In the genomic region with DNA sequence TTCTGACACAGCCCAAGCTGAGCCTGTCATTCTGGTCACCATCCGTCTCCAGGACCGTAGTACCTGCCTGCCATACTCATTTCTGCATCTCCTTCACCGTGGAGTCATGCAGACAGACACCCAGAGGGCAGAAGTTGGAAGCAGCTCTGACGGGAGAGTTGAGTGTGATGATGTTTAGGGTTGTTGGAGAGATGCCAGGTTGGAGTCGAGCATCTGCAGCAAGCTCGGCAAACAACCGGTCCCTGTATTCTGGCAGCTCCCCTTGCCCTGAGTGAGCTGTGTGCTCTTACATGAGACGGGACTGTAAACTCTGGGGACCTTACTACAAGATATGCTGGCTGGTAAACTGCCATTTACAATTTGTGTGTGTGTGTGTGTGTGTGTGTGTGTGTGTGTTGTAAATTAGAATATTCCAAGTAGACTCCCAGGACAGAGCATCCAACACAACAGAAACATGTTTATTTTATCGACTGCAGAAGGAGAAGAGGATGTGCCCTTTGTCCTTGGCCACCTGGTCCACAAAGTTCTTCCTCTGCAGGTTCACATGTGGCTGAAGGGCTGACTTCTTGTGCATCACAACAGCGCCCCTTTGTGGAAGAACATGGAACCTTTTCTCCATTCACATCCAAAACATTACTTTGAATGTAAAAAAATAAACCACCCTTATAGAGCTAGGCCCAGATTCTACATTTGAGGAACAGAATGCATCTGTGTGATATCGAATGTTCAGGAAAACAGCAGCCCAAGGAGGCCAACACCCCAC, we compare ENCODE assay signal across 10 mouse cellular contexts. TPM values are rescaled to one million over a fixed set of nuclear protein-coding genes. Genes with fewer than 3 reads are reported as not detected.
DNase-seq lines count a peak whose midpoint lies in the region; ATAC-seq and TF ChIP-seq lines count a peak whose summit lies in the region.
"Had no signal": no experiment of that assay in that cellular context is flagged by ENCODE, and none has a peak within 500 bp of the region (broad histone marks: within the 10 kb centered on the region; RNA-seq: fewer than 3 reads in every experiment).

No protein-coding gene starts in this region.

- H3K4me2 ChIP-seq in heart, embryonic 12.5 days: no peak overlapping the region
- no peak overlapping the region for H3K4me2 ChIP-seq in liver, embryonic 14.5 days (ENCODE audit: low read depth)
- H3K4me2 ChIP-seq: embryonic facial prominence, embryonic 12.5 days had no signal

- 52% methylated on average over 11 of the region's 11 CpGs for WGBS in heart, embryonic 12.5 days
- WGBS in thymus, adult 2 months: 88% methylated on average over 11 of the region's 11 CpGs
- 63% methylated on average over 11 of the region's 11 CpGs for WGBS in liver, embryonic 14.5 days (ENCODE audit: insufficient replicate concordance)

- H3K4me1 ChIP-seq in heart, embryonic 12.5 days (replicated peaks): peaks cover 11% of the 10 kb centered on the region
- peaks cover 5% of the 10 kb centered on the region for H3K4me1 ChIP-seq in thymus, adult 2 months (replicated peaks; ENCODE audit: control insufficient read depth, insufficient read depth, low read length)
- H3K4me1 ChIP-seq in cortical plate, adult 2 months (ENCODE audit: control insufficient read depth, insufficient read depth, low read length): no peaks in the 10 kb centered on the region
- H3K4me1 ChIP-seq in liver, embryonic 14.5 days (replicated peaks; ENCODE audit: control insufficient read depth in 2 of 2, insufficient read depth in 2 of 2, low read length in 1 of 2): peaks cover 0 to 10% of the 10 kb centered on the region in 2 experiments; a peak in 3 of 4 replicates

- no peak for TF ChIP-seq CTCF in thymus, adult 2 months (IDR thresholded peaks at IDR 0.05; ENCODE audit: borderline replicate concordance, control insufficient read depth, extremely low read depth, insufficient read depth, low read length, poor library complexity)
- peak; percentile 68 for TF ChIP-seq CTCF in cortical plate, adult 2 months (IDR thresholded peaks at IDR 0.05; ENCODE audit: extremely low read depth, insufficient read depth, low read length)
- TF ChIP-seq CTCF in liver, embryonic 14.5 days (IDR thresholded peaks at IDR 0.05; ENCODE audit: low read depth): peak; percentile 71

- intact Hi-C loops in heart, postnatal 14 days (cut with DNase I): loop anchor here (2.0 to 5.0 kb wide), 2 partner anchors 139 to 183 kb away; partner anchors contain the start of gene Sectm1b

- DNase-seq in heart, postnatal 14 days: peak; percentile 20 to 43
- peak; percentile 28 for DNase-seq in thymus, adult 2 months
- no peak for DNase-seq in thymus, postnatal 36 days
- peak; percentile 17 to 38 (median 26) for DNase-seq in liver, embryonic 14.5 days (ENCODE audit: low read depth in 3 of 3, low spot score in 3 of 3)
- no peak for DNase-seq in frontal cortex, postnatal 25 days (ENCODE audit: low spot score in 2 of 2)
- no peak for DNase-seq in frontal cortex, postnatal 10 days (ENCODE audit: low spot score in 2 of 2)

- ATAC-seq in heart, embryonic 12.5 days (ENCODE audit: insufficient number of reproducible peaks, low FRiP score): no peak
- ATAC-seq in liver, embryonic 14.5 days (ENCODE audit: insufficient read depth): no peak

- TF ChIP-seq EP300 in liver, embryonic 14.5 days (IDR thresholded peaks at IDR 0.05; ENCODE audit: low read depth): no peak

- TF ChIP-seq POLR2A in thymus, adult 2 months (IDR thresholded peaks at IDR 0.05; ENCODE audit: control insufficient read depth, extremely low read depth, insufficient read depth, low read length, poor library complexity): no peak
- no peak for TF ChIP-seq POLR2A in cortical plate, adult 2 months (IDR thresholded peaks at IDR 0.05; ENCODE audit: extremely low read depth, insufficient read depth, low read length)

- no peak overlapping the region for H3K27ac ChIP-seq in heart, embryonic 12.5 days (ENCODE audit: poor library complexity, severe bottlenecking)
- no peak overlapping the region for H3K27ac ChIP-seq in thymus, adult 2 months (ENCODE audit: control insufficient read depth, insufficient read depth, low read length)
- no peak overlapping the region for H3K27ac ChIP-seq in cortical plate, adult 2 months (ENCODE audit: insufficient read depth, low read length)
- H3K27ac ChIP-seq in liver, embryonic 14.5 days: no peak overlapping the region
- H3K27ac ChIP-seq: embryonic facial prominence, embryonic 12.5 days had no signal

- H3K4me3 ChIP-seq in heart, embryonic 12.5 days: no peak overlapping the region
- no peak overlapping the region for H3K4me3 ChIP-seq in thymus, adult 2 months (ENCODE audit: control insufficient read depth, insufficient read depth, low read length)
- no peak overlapping the region for H3K4me3 ChIP-seq in cortical plate, adult 2 months (ENCODE audit: insufficient read depth, low read length)
- H3K4me3 ChIP-seq in liver, embryonic 14.5 days (ENCODE audit: insufficient read depth in 1 of 2, low read depth in 2 of 2, low read length in 2 of 2): no peak overlapping the region
- H3K4me3 ChIP-seq: embryonic facial prominence, embryonic 12.5 days had no signal

- H3K9ac ChIP-seq in heart, embryonic 12.5 days: no peak overlapping the region
- H3K9ac ChIP-seq in liver, embryonic 14.5 days (replicated peaks): no peak overlapping the region; the same call in 1 of the 2 replicates
- H3K9ac ChIP-seq: embryonic facial prominence, embryonic 12.5 days had no signal

- H3K27me3 ChIP-seq in heart, embryonic 12.5 days (replicated peaks): no peaks in the 10 kb centered on the region
- no peaks in the 10 kb centered on the region for H3K27me3 ChIP-seq in thymus, adult 2 months (ENCODE audit: control insufficient read depth, insufficient read depth, low read length)
- no peaks in the 10 kb centered on the region for H3K27me3 ChIP-seq in liver, embryonic 14.5 days (ENCODE audit: control insufficient read depth, insufficient read depth, low read length)
- H3K27me3 ChIP-seq: embryonic facial prominence, embryonic 12.5 days had no signal

- H3K9me3 ChIP-seq in heart, embryonic 12.5 days (replicated peaks): no peaks in the 10 kb centered on the region
- H3K9me3 ChIP-seq in liver, embryonic 14.5 days (ENCODE audit: control insufficient read depth, low read length): no peaks in the 10 kb centered on the region
- H3K9me3 ChIP-seq: embryonic facial prominence, embryonic 12.5 days had no signal

- no peaks in the 10 kb centered on the region for H3K36me3 ChIP-seq in heart, embryonic 12.5 days
- H3K36me3 ChIP-seq in thymus, adult 2 months (ENCODE audit: control insufficient read depth, insufficient read depth, low read length): no peaks in the 10 kb centered on the region
- H3K36me3 ChIP-seq in liver, embryonic 14.5 days (replicated peaks; ENCODE audit: control insufficient read depth, insufficient read depth, low read depth): no peaks in the 10 kb centered on the region
- H3K36me3 ChIP-seq: embryonic facial prominence, embryonic 12.5 days had no signal

RNA-seq across cellular contexts. Expression of gene Hexdc, which starts 2.6 kb away (rescaled TPM):
- 1 to 10 TPM; 9.4 to 9.5 TPM for total RNA-seq in heart, postnatal 14 days (2021)
- 7.8 and 8.4 TPM in 2 replicates for polyA plus RNA-seq in heart, embryonic 12.5 days (2016; fragmentation: Nextera tagmentation; extraction: Ambion mirVana)
- polyA plus RNA-seq in thymus, adult 2 months (2012; rRNA removed): 11.2 and 15.0 TPM in 2 replicates
- 69.9 and 70.0 TPM in 2 replicates for polyA plus RNA-seq in cortical plate, adult 2 months (2012; rRNA removed)
- 7.4 and 8.1 TPM in 2 replicates for polyA plus RNA-seq in liver, embryonic 14.5 days (2012; rRNA removed)
- 2.3 and 2.7 TPM in 2 replicates for polyA plus RNA-seq in liver, embryonic 14.5 days (2014; fragmentation: Nextera tagmentation; extraction: Ambion mirVana)

RNA-seq across cellular contexts. Expression of gene Ogfod3, which starts 2.9 kb away (rescaled TPM):
- 10 to 100 TPM; 14.4 to 18.4 TPM for total RNA-seq in heart, postnatal 14 days (2021)
- 27.2 and 31.8 TPM in 2 replicates for polyA plus RNA-seq in heart, embryonic 12.5 days (2016; fragmentation: Nextera tagmentation; extraction: Ambion mirVana)
- polyA plus RNA-seq in thymus, adult 2 months (2012; rRNA removed): 6.2 and 7.4 TPM in 2 replicates
- 6.2 and 7.8 TPM in 2 replicates for polyA plus RNA-seq in cortical plate, adult 2 months (2012; rRNA removed)
- polyA plus RNA-seq in liver, embryonic 14.5 days (2012; rRNA removed): 4.0 and 5.6 TPM in 2 replicates
- 13.3 and 15.3 TPM in 2 replicates for polyA plus RNA-seq in liver, embryonic 14.5 days (2014; fragmentation: Nextera tagmentation; extraction: Ambion mirVana)

RNA-seq across cellular contexts. Expression of gene Cybc1, which starts 27.5 kb away (rescaled TPM):
- total RNA-seq in heart, postnatal 14 days (2021): 10 to 100 TPM; 10.1 to 12.1 TPM
- 22.6 and 23.3 TPM in 2 replicates for polyA plus RNA-seq in heart, embryonic 12.5 days (2016; fragmentation: Nextera tagmentation; extraction: Ambion mirVana)
- 87.4 and 106 TPM in 2 replicates for polyA plus RNA-seq in thymus, adult 2 months (2012; rRNA removed)
- polyA plus RNA-seq in cortical plate, adult 2 months (2012; rRNA removed): 25.9 and 27.5 TPM in 2 replicates
- 14.8 and 16.1 TPM in 2 replicates for polyA plus RNA-seq in liver, embryonic 14.5 days (2012; rRNA removed)
- 19.7 and 20.3 TPM in 2 replicates for polyA plus RNA-seq in liver, embryonic 14.5 days (2014; fragmentation: Nextera tagmentation; extraction: Ambion mirVana)

RNA-seq across cellular contexts. Expression of gene Narf, which starts 35.4 kb away (rescaled TPM):
- 100 to 1,000 TPM; 102 to 103 TPM for total RNA-seq in heart, postnatal 14 days (2021)
- polyA plus RNA-seq in heart, embryonic 12.5 days (2016; fragmentation: Nextera tagmentation; extraction: Ambion mirVana): 47.3 and 56.8 TPM in 2 replicates
- 100 and 101 TPM in 2 replicates for polyA plus RNA-seq in thymus, adult 2 months (2012; rRNA removed)
- polyA plus RNA-seq in cortical plate, adult 2 months (2012; rRNA removed): 43.1 and 43.3 TPM in 2 replicates
- 27.9 and 46.6 TPM in 2 replicates for polyA plus RNA-seq in liver, embryonic 14.5 days (2012; rRNA removed)
- polyA plus RNA-seq in liver, embryonic 14.5 days (2014; fragmentation: Nextera tagmentation; extraction: Ambion mirVana): 108 and 110 TPM in 2 replicates

RNA-seq across cellular contexts. Expression of gene Uts2r, which starts 41.5 kb away (rescaled TPM):
- under 1 TPM; 0.24 to 0.43 TPM for total RNA-seq in heart, postnatal 14 days (2021)
- not detected in 2 replicates for polyA plus RNA-seq in heart, embryonic 12.5 days (2016; fragmentation: Nextera tagmentation; extraction: Ambion mirVana)
- 0.75 and 1.5 TPM in 2 replicates for polyA plus RNA-seq in thymus, adult 2 months (2012; rRNA removed)
- 0.17 and 0.19 TPM in 2 replicates for polyA plus RNA-seq in cortical plate, adult 2 months (2012; rRNA removed)
- polyA plus RNA-seq in liver, embryonic 14.5 days (2012; rRNA removed): not detected in 2 replicates
- polyA plus RNA-seq in liver, embryonic 14.5 days (2014; fragmentation: Nextera tagmentation; extraction: Ambion mirVana): not detected in 2 replicates
- total RNA-seq: left cerebral cortex, postnatal 25 days had no signal

Comparison
In these comparisons a context has a peak if more than half of its experiments do, and no peak if none do; other contexts are left out.
1. DNase-seq: peak in heart, postnatal 14 days (2 of 2), thymus, adult 2 months (single experiment) and liver, embryonic 14.5 days (3 of 3); none in thymus, postnatal 36 days (0 of 2), frontal cortex, postnatal 25 days (0 of 2) and frontal cortex, postnatal 10 days (0 of 2).